Mouse (Mus musculus) bone marrow, adult 2 months (tissue): ENCODE measurements around the gene H2-M10.6. TPM values are rescaled to one million over a fixed set of nuclear protein-coding genes. Genes with fewer than 3 reads are reported as not detected.
"Not testable (repeated sequence)": the region's sequence is repeated elsewhere in the genome, so short reads cannot be mapped to it uniquely, and the experiment has no call there.

ENCODE experiments used
- H3K27ac ChIP-seq: fragments of 200-500 bp; 2 replicates; pipeline ENCODE4 v1.5.1; 2012; ENCODE audit warnings: low read depth, mild to moderate bottlenecking, control low read depth, inconsistent platforms, low read length; ENCODE audit not compliant: control insufficient read depth, poor library complexity, insufficient read depth
- H3K4me1 ChIP-seq: fragments of 200-500 bp; 2 replicates; pipeline ENCODE4 v1.6.1; 2011; ENCODE audit warnings: low read length; ENCODE audit not compliant: control insufficient read depth, insufficient read depth
- H3K4me3 ChIP-seq: fragments of 200-500 bp; replicated peaks from 2 replicates; pipeline ENCODE3; 2011; ENCODE audit warnings: mild to moderate bottlenecking, low read depth, low read length, control low read depth; ENCODE audit not compliant: control insufficient read depth
- CTCF ChIP-seq: fragments of 200-500 bp; IDR thresholded peaks from 2 replicates; pipeline ENCODE4 v1.5.1; 2011; ENCODE audit warnings: low read length, control low read depth; ENCODE audit not compliant: control insufficient read depth, insufficient read depth
- POLR2A ChIP-seq: fragments of 200-500 bp; IDR thresholded peaks from 2 replicates; pipeline ENCODE4 v1.6.1; 2011; ENCODE audit warnings: low read depth, mild to moderate bottlenecking, control low read depth, low read length, borderline replicate concordance; ENCODE audit not compliant: control insufficient read depth
- WGBS: fragments of 180-500 bp; shearing (Covaris S2); methylation state at CpG from one replicate; pipeline ENCODE4 v1.1.7; 2018; 5-methylcytosine and 5-hydroxymethylcytosine counted together
- polyA plus RNA-seq: library from polyadenylated mRNA; stranded (reverse); fragments of >200 nt; gene quantifications from 2 replicates; pipeline ENCODE4 v1.2.4, GENCODE M21; 2011; ENCODE audit warnings: low replicate concordance; ENCODE audit not compliant: missing spikeins, insufficient read depth, insufficient read length

The H2-M10.6 gene
- polyA plus RNA-seq = not detected in 2 replicates

DNA sequence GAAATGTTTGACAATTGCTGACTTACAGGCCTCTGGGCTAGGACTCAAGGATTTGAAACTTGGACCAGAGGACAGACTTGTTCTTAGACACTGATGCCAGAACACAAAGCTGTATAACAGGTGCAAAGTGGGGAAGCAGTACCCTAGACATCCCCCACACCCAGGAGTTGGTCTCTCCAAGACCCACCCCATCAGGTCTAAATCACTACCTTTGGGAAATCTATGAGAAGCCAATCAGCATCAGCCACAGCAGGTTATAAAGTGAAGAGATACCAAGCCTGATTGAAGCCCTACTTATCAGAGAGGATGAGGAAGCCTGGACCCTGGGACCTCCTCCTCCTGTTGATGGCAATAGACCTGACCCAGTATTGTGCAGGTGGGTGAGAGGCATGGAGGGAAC, at the start of gene H2-M10.6:
Gene H2-M10.6, plus strand, starts transcription at position 301 of the 400 bp plus-strand sequence.
- H3K4me3 ChIP-seq = no peak within 1 kb of the TSS
- no peak for TF ChIP-seq CTCF
- TF ChIP-seq POLR2A = no peak
- no peaks in the 10 kb centered on the region for H3K4me1 ChIP-seq
- no peak within 1 kb of the TSS for H3K27ac ChIP-seq

GRCm38 (mm10) chr17:36763816-36764215, 48.2 kb upstream of the H2-M10.6 start:
- 45% methylated on average over 2 of the region's 2 CpGs for WGBS

GRCm38 (mm10) chr17:36764244-36764643, 47.7 kb upstream of the H2-M10.6 start:
- H3K4me1 ChIP-seq, H3K4me3 ChIP-seq, H3K27ac ChIP-seq: not testable (repeated sequence)
- TF ChIP-seq CTCF = 0 out of 2 replicates have a peak, but pooled peaks have one; percentile 12
- 9% methylated on average over 2 of the region's 2 CpGs for WGBS

More at GRCm38 (mm10) chr17:36763816-36764215, 48.2 kb upstream of the H2-M10.6 start:
- TF ChIP-seq CTCF = no peak
- no peak for TF ChIP-seq POLR2A
- no peak overlapping the region for H3K27ac ChIP-seq
- H3K4me1 ChIP-seq = no peaks in the 10 kb centered on the region; the same call in 1 of the 2 replicates
- no peak overlapping the region for H3K4me3 ChIP-seq

DNA sequence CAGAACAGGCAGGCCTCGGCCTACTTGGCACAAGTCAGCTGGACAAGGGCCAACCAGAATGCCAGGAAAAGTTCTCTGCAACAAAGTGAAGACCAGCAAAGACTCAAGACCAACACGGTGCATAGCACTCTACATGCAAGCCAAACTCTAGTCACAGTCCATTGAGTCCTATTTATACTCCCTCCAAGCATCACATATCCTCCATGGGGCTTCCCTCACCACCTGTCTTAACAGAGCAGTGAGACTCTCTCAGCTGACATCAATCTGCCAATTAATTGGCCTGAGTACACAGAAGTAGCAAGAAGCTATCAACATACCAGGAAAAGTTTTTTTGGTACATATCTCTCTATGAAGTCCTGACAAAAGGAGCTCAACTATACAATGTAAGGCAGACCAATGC, 46.6 kb upstream of the H2-M10.6 start:
- WGBS = 68% methylated on average over 2 of the region's 2 CpGs
- H3K4me1 ChIP-seq, H3K27ac ChIP-seq, H3K4me3 ChIP-seq: not testable (repeated sequence)

DNA sequence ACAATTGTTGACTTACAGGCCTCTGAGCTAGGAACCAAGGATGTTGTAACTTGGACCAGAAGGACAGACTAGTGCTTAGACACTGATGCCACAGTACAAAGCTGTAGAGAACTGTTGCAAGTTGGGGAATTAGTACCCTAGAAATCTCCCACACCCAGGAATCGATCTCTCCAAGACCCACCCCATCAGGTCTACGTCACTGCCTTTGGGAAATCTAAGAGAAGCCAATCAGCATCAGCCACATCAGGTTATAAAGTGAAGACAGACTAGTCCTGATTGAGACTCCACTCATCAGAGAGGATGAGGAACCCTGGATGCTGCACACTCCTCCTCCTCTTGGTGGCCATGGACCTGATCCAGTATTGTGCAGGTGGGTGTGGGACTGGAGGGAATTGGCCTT, 39.4 kb upstream of the H2-M10.6 start, which contains the start of gene H2-M10.5:
Gene H2-M10.5, plus strand, starts transcription at position 301 of the 400 bp plus-strand sequence.
- H3K4me3 ChIP-seq = not testable (repeated sequence)

DNA sequence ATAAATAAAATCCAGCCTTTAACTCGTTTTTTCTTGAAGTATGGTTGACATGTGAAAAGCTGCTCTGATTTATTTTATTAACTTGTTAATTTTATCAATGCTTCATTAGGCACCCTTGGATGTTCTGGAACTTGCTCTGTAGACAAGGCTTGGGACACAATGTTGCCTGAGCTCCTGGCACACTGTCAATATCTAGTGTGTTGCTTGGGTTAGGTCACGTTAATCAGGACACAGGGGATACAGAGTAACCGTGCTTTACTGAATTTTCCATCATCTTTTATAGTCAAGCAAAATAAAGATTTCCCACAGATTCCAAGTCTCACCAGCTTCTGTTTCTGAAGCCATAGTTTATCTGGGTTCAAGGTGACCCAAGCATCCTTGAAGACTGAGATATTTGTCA, 30.4 kb upstream of the H2-M10.6 start:
- TF ChIP-seq CTCF (no peak), POLR2A (no peak)
- no peaks in the 10 kb centered on the region for H3K4me1 ChIP-seq
- no peak overlapping the region for H3K4me3 ChIP-seq
- 50% methylated on average over 3 of the region's 3 CpGs for WGBS
- no peak overlapping the region for H3K27ac ChIP-seq

More for the DNA sequence above, 39.4 kb upstream of the H2-M10.6 start, which contains the start of gene H2-M10.5:
- not testable (repeated sequence) for H3K27ac ChIP-seq, H3K4me1 ChIP-seq
- 82% methylated on average over 2 of the region's 2 CpGs for WGBS

GRCm38 (mm10) chr17:36786483-36786886, 25.5 kb upstream of the H2-M10.6 start:
- H3K4me3 ChIP-seq, H3K27ac ChIP-seq, H3K4me1 ChIP-seq: not testable (repeated sequence)
- TF ChIP-seq CTCF = peak; percentile 33; the same call in 1 of the 2 replicates
- 39% methylated on average over 1 of the region's 1 CpGs for WGBS

GRCm38 (mm10) chr17:36788351-36788750, 23.6 kb upstream of the H2-M10.6 start:
- Histone ChIP-seq H3K4me1 (no peaks in the 10 kb centered on the region), H3K27ac (no peak overlapping the region), H3K4me3 (no peak overlapping the region)
- no peak for TF ChIP-seq POLR2A
- TF ChIP-seq CTCF = no peak
- 86% methylated on average over 2 of the region's 2 CpGs for whole genome bisulfite sequencing

DNA sequence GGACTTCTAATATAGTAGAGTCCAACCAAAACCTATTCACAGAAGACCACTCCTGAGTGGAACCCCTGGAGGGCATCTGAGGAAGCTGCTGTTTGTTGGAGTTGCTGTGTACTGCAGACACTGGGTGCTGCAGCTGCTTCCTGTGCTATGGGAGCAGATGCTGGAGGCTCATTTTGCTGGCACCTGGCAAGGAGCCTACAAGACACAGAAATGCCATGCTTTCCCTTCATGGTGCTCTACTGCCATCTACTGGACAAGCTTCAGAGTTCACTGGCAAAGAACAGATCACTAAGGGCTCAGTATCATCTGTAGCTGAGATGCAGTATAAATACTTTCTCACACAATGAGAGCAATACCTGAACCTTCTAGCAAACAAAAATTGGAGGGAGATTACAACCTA, 23.2 kb upstream of the H2-M10.6 start:
- H3K4me1 ChIP-seq, H3K4me3 ChIP-seq, H3K27ac ChIP-seq: not testable (repeated sequence)
- TF ChIP-seq CTCF = peak; percentile 51; the same call in 1 of the 2 replicates
